Mouse (Mus musculus) ovary, postnatal 14 days (tissue): ENCODE measurements around the gene Hoxa5.

Experiments used
- DNase-seq: peaks from one replicate; pipeline ENCODE4 v3.0.0; 2022; ENCODE audit warnings: low spot score

The Hoxa5 gene

GRCm38 (mm10) chr6:52240389-52241000 is 36.1 kb upstream of the Hoxa5 start, which contains the start of gene Hoxa10:
Gene Hoxa10, minus strand, starts transcription at chr6:52240854.
- peak; percentile 78 for DNase-seq

DNA sequence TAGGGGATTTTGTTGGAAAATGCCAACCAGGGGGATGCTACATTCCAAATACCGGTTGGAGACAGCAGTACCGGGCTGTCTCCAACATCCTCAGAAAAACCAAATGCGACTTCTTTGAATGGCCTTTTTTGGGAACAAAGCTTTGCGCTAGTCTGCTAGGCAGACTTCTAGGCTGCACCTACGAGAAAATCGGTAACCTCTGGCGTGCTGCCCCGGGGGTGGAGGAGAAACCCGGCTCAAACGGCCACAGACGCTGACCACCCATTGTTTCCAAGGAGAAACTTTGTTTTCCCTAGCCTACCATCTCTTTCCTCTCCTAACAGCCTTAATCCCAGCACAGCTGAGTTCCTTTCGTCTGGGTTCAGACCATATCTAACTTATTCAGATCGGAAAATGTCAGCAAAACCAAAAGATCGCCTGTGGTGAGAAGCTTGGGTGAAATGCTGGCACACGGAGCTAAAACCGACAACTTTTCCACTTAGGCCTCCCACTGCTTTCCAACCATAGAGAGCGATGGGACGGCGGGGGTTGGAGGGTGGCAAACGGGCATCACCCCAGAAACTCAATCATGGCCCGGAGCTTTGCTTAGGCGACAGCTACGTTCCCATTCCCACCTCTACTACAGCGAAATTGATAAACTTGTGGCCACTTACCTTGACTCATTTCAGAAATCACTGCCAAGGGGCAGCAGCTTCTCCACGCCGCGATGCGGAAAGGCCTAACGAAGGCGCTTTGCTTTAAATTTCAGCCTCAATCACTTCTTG is 35.4 kb upstream of the Hoxa5 start:
- no peak for DNase-seq

DNA sequence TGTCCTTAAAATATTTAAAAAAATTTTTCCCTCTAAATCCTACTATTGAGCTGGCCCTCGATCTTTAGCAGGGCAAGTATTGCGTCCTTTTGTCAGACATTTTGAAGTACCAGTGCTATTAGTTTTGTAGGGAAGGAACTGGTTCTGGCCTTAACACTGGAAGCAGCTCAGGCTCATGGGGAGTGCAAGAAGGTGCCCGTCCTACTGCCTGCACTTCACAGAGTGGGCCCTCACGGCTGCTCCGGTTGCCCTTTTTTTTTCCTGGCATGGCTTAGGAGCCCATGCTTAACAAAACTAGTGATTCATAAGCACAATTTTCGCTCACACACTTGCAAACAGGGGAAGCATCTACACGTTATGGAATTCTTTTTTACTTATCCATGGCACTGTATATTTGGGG is 34.6 kb upstream of the Hoxa5 start:
- DNase-seq = no peak

DNA sequence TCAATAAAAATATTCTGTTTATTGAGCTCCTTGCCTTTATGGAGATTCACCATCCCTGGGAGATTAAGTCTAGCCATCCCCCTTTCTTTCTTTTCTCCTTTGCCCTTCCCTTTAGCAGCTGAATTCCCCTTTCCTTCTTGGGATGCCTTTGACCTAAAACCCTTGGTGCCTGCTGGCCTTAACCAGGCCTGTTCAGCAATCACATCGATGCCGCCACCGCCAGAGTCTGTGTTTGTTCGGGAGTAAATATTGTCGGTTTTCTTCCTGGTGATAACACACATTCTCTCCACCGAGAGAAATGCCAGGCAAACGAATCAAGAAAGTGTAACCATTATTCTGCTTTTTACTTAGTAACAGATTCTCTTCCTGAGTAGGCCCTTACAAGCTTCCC is 33.8 kb upstream of the Hoxa5 start:
- DNase-seq = no peak

GRCm38 (mm10) chr6:52237346-52238154 is 33.2 kb upstream of the Hoxa5 start:
- no peak for DNase-seq

DNA sequence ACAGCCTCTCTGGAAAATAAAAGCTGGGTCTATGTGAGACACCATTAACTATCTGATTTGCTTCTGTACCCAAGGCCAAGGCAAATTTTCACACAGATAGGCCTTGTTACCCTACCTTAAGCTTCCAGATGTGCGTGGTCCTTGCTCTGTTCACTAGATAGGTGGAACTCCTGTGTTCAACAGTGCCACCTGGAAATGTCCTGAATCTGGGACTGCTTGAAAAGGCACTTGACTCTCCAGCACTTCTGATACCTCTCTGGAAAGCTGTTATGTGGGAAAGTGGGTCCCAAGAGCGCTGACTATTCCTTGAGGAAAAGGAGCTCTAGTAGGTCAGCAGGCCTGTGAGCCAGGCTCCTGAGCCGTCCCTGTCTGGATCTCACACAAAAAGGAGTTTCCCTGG is 32.4 kb upstream of the Hoxa5 start:
- DNase-seq = no peak

DNA sequence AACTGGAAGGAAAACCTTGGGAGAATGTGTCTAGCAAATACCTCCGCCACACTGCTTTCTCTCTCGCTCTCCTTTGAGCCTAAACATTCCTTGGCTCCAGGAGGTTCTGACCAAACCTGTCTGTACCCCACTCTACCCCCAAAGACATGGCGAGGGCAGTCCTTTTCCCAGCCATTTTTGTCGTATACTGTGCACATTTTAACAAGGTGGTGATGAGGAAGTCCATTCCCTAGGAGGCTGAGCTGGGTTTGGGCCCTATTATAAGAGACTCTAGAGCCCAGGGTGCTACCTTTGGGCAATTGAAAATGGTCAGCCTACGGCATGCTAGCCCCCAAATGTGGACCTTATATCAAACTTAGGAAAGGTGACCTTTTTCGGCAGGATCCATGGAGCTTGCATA is 31.5 kb upstream of the Hoxa5 start:
- DNase-seq = no peak

DNA sequence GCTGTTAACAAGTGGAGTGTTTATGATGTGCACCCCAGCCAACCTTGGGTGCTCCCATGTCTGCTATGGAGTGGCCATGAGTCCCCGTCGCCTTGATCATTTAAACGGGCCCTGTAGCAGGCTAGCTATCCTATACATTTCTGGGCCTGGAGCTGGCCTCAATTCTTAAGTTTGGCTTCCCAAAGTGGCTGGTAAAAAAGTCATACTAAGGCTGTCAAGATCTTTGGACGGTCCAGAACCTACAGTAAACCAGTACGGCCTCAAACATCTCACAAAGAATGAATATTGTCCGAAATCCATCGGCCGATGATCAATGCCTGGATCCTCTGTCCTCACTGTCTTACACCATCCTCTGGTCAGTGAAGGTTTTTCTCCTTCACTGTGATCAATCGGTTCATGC is 30.9 kb upstream of the Hoxa5 start:
- no peak for DNase-seq

- DNase-seq = no peak
These were observed 30.2 kb upstream of the Hoxa5 start for GRCm38 (mm10) chr6:52234428-52235140.

DNA sequence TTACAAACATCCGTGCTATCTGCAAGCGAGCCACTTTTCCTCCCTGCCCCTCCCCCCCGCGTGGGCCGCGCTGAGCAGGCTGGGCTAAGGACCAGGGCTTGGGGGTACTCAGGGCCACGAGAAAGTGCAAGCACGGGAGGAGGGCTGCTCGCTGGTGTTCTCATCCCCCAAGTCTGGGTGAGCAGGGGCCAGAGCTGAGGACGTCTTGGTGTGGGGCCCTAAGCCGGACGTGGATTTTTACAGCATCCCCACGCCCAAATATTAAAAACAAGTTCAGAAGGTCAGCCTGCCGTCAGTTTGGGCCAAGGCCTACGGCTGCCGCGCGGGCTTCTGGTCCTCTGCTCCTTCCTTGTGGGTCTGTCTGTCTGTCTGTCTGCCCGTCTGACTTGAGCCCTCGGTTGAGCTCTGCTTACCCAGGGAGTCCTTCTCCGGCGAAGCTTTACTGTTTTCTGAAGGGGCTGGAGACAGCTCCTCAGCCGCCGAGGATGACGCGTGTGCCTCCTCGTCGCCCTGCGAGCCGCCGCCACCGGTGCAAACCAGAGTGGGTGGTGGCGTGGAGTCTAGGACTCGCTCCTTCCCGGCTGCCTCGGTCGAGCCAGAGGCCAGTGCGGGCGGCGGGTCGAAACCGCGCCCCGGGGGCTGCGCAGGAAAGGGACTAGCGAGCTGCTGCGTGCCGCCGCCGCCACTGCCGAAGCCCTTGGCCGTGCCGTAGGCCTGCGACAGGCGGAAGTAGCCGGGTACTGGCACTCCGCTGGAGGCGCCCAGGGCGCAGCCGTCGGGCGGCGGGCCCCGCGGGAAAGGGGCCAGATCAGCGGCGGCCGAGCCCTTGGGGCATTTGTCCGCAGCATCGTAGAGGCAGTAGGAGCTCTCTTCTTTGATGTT is 29.4 kb upstream of the Hoxa5 start:
- no peak for DNase-seq

GRCm38 (mm10) chr6:52232984-52233545 is 28.7 kb upstream of the Hoxa5 start:
- DNase-seq = no peak

DNA sequence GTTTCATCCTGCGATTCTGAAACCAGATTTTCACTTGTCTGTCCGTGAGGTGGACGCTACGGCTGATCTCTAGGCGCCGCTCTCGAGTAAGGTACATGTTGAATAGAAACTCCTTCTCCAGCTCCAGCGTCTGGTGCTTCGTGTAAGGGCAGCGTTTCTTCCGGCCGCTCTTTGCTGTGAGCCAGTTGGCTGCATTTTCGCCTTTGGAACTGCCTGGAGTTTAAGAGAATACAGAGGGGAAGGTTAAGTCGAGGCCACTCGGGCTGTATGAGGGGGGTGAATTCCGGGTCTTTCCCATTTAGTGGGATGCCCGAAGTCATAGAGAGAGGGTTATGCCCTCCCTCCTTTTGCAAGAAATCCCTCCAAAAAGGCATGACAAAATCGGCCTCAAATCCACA is 28.2 kb upstream of the Hoxa5 start:
- no peak for DNase-seq

DNA sequence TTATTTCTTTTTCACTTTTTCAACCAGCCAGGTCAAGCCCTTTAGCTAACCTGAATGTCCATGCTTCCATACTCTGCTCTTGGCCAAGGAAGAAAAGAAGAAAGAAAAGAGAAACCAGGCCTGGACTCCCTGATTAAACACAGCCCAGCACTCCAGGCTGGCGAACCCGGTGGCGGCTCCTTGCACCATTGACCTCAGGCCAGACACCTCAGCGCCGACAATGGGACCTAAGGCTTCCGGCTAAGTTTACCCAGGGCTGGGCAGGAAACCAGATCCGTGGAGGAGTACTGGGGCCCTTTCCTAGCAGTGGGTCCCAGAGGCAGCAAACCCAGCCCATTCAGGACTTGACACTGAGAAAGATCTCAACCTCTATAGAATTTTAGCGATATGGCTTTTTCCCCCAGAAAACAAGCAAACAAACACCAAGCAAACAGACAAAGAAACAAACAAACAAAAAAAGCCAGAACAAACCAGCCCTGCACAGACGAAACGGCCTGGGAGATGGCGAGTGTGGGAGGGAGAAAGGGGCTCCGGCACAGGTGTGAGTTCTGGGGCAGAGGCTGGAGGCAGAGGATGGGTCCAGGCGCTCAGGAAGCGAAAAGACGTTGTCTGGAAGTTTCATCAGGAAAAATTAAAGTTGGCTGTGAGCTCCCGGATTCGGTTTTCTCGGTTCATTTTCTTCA is 27.6 kb upstream of the Hoxa5 start:
- DNase-seq = no peak

DNA sequence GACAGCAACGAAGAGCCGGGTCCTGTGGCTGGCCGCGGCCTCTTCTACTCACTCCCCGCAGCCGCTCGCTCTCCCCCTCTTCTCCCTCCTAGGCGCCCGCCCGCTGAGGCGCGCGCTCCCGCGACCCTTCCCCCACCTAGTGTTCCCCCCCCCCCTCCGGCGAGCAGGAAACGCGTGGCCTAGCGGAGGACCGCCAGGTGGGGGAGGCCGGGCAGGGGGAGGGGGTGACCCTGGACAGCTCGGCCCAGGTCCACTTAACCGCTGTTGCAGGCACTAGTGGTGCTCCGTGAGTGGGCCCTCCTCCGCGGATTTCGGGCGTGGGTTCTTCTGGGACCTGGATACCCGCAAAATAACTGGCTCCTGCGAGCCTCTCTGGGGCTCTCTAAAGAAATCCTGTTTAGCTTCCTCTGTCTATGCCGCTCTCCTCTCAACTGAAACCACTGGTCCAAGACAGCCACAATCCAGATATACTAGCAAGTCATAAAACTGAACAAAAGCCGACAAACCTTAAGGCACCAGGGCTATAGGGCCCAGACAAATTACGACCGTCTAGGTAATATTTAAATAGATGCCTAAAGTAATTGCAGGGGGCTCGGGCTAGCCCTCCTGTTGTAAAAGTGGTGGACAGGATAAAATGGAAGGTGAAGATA is 26.3 kb upstream of the Hoxa5 start, which contains the start of gene Hoxa9:
Gene Hoxa9 (minus strand): TSS at position 574 of the 650 bp plus-strand sequence.
- DNase-seq = no peak

DNA sequence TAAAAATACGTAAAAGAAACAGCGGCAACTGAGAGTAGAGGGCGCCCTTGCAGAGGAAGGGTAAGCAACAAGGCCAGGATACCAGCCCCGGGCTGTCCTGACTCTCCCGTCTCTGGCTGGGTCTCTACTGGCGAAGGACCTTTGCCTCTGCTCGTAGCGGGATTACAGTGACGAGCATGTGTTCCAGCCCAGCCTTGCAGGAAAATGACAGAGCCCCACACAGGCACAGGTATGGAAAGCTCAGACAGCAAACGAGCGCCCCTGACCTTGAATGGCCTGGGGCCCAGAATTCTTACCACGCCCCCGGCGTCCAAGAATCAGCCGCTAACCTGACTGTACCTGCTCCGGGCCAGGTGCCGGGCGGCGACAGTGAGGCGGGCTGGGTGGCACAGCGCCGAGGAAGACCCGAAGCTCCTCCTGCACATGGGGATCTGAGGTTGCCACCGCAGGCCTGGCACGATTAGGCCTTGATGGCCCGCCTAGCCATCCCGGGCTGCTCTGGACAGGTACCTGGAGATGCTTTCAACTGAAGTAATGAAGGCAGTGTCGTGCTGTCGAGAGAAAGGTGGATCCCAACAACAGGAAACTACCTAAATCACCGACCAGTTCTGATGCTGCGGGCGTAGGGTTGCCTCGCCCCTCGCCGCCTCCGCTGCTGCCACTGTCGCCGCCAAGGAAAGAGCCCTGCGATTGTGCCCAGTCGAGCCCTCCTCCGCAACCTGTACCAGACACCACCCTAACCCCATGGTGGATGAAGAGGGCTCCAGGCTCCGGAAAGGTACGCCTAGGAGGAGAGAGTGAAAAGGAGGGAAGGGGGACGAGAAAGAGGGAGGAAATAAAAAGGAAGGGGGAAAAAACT is 25.4 kb upstream of the Hoxa5 start:
- DNase-seq = no peak

- no peak for DNase-seq
These were observed 24.4 kb upstream of the Hoxa5 start for GRCm38 (mm10) chr6:52228475-52229465.

DNA sequence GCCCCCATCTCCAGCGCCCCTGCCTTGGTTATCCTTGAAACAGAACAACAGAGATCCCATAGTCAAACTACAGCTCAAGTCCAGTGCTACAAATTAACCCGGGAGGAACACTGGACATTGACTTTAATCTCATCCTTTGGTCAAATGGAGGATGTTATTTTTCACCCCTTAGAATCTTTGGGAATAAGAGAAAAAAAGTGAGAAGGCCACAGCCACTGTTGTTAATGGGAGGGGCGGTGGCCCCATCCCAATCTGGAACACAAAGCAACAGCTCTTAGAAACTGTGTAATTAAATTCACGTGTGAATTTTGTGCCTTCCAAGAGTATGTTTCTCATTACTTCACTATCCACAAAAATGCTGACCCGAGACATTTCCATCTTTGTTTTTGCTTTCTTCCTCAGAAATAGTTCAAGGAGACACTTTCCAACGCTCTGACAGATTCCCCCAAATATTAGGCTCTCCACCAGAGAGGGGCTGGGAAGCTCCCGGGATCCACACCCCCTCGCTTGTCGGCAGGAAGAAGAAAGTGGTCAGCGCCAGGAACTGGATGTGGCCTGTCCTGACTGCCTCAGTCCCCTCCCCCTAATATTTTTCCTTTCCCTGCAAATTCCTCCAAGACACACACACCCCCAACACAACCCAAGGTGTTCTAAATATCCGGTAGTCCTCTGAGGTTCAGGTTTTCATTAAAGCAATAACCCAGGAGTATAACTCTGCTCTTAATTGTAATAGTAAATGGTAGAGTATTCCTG is 23.3 kb upstream of the Hoxa5 start:
- no peak for DNase-seq
